Mouse (Mus musculus) stomach, postnatal 0 days (tissue): ENCODE measurements around the gene Arih1. TPM values are rescaled to one million over a fixed set of nuclear protein-coding genes. Genes with fewer than 3 reads are reported as not detected.

Experiments
- ATAC-seq: fragments of 200-750 bp; cut with Nextera tagmentation; 2 replicates; pipeline ENCODE4 v1.8.0; 2017; ENCODE audit not compliant: low FRiP score, low TSS enrichment
- DNase-seq: peaks from one replicate; pipeline ENCODE4 v3.0.0-alpha.2; 2016; ENCODE audit warnings: low spot score
- H3K27ac ChIP-seq: fragments of 300-500 bp; sonication (generic); replicated peaks from 2 replicates; pipeline ENCODE4 v1.5.1; 2014; ENCODE audit warnings: mild to moderate bottlenecking, control low read depth
- H3K27me3 ChIP-seq: fragments of 300-500 bp; sonication (generic); 2 replicates; pipeline ENCODE4 v1.6.1; 2014; ENCODE audit warnings: low read length; ENCODE audit not compliant: control insufficient read depth, insufficient read depth
- H3K36me3 ChIP-seq: fragments of 300-500 bp; sonication (generic); 2 replicates; pipeline ENCODE4 v1.6.1; 2014; ENCODE audit warnings: low read length, mixed read lengths; ENCODE audit not compliant: control insufficient read depth, insufficient read depth
- H3K4me1 ChIP-seq: fragments of 300-500 bp; sonication (generic); replicated peaks from 2 replicates; pipeline ENCODE4 v1.6.1; 2014; ENCODE audit warnings: antibody characterized with exemption; ENCODE audit not compliant: control insufficient read depth, insufficient read depth
- H3K4me2 ChIP-seq: fragments of 300-500 bp; sonication (generic); replicated peaks from 2 replicates; pipeline ENCODE4 v1.6.1; 2014; ENCODE audit warnings: low read depth, mild to moderate bottlenecking, control low read depth, moderate library complexity
- H3K4me3 ChIP-seq: fragments of 300-500 bp; sonication (generic); 2 replicates; pipeline ENCODE4 v1.5.1; 2014; ENCODE audit warnings: low read depth, low read length, control low read depth
- H3K9ac ChIP-seq: fragments of 300-500 bp; sonication (generic); 2 replicates; pipeline ENCODE4 v1.6.1; 2014; ENCODE audit warnings: mild to moderate bottlenecking, low read length, control low read depth, mixed read lengths
- H3K9me3 ChIP-seq: fragments of 300-500 bp; sonication (generic); 2 replicates; pipeline ENCODE4 v1.6.1; 2016; ENCODE audit warnings: low read length; ENCODE audit not compliant: control insufficient read depth
- CTCF ChIP-seq: IDR thresholded peaks from 2 replicates; pipeline ENCODE4 v1.5.1; 2016; ENCODE audit warnings: antibody characterized with exemption, low read depth, mild to moderate bottlenecking, moderate library complexity
- EP300 ChIP-seq: optimal IDR thresholded peaks from 2 replicates; pipeline ENCODE3; 2016; ENCODE audit warnings: antibody characterized with exemption
- WGBS: fragments of 180-500 bp; shearing (Covaris S2); extraction: QIAGEN DNeasy Blood & Tissue Kit; methylation state at CpG from one replicate; pipeline ENCODE4 v1.1.7; 2014; 5-methylcytosine and 5-hydroxymethylcytosine counted together
- polyA plus RNA-seq: library from polyadenylated mRNA; unstranded; fragments of >200 nt; fragmentation: Nextera tagmentation; extraction: Ambion mirVana; gene quantifications from 2 replicates; pipeline ENCODE4 v1.2.1, GENCODE M21; 2015

Arih1 gene
- polyA plus RNA-seq, 1 experiment from 2014 or later = 4.9 TPM

DNA sequence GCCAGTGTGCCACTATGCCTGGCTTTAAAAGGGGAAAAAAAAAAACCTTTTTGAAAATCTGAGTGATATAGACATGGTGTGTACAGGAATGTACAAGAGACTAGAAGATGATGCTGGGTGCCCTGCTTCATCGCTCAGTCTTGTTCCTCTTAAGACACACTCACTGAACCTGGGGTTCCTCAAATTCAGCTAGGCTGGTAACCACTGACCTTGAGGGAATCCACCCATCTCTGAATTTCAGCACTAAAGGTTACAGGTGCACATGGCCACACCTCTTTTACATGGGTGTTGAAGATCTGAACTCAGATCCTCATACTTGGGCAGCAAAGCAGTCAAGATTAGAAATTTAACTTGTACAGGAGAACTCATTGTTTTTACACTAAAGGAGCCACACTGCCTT is 79.1 kb downstream of the Arih1 start:
- TF ChIP-seq EP300 = no peak
- TF ChIP-seq CTCF = no peak
- DNase-seq = no peak
- no peak overlapping the region for H3K4me3 ChIP-seq
- ATAC-seq = no peak
- no peaks in the 10 kb centered on the region for H3K27me3 ChIP-seq
- H3K4me2 ChIP-seq = no peak overlapping the region
- no peaks in the 10 kb centered on the region for H3K4me1 ChIP-seq
- no peak overlapping the region for H3K27ac ChIP-seq
- H3K9me3 ChIP-seq = no peaks in the 10 kb centered on the region
- peaks cover 2% of the 10 kb centered on the region; the same call in 1 of the 2 replicates for H3K36me3 ChIP-seq
- H3K9ac ChIP-seq = no peak overlapping the region
- 97% methylated on average over 1 of the region's 1 CpGs for WGBS

DNA sequence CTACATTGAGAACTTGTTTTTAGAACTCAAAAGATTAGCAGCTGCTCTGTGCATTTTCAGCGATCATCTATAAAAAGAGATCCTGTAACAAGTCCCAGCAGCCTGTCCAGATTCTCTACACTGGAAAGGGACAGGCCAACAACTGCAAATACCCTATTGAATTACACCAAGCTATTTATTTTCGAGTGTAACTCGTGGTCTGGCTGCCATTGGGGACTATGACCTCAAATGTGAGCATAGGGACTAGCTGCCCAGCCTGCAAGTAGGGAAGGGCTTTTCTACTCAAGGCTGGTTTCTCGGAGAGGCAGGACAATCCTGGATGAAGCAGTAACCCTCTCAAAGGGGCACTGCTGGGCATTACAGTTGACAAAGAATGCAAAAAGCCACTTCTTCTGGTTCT is 97.3 kb downstream of the Arih1 start:
- Histone ChIP-seq H3K27me3 (no peaks in the 10 kb centered on the region), H3K9me3 (no peaks in the 10 kb centered on the region), H3K4me2 (no peak overlapping the region), H3K9ac (no peak overlapping the region), H3K27ac (no peak overlapping the region), H3K4me1 (no peaks in the 10 kb centered on the region), H3K36me3 (peaks cover 17% of the 10 kb centered on the region), H3K4me3 (no peak overlapping the region)
- ATAC-seq (no peak), DNase-seq (no peak)
- WGBS = 76% methylated on average over 4 of the region's 4 CpGs
- TF ChIP-seq CTCF = no peak
- TF ChIP-seq EP300 = no peak

DNA sequence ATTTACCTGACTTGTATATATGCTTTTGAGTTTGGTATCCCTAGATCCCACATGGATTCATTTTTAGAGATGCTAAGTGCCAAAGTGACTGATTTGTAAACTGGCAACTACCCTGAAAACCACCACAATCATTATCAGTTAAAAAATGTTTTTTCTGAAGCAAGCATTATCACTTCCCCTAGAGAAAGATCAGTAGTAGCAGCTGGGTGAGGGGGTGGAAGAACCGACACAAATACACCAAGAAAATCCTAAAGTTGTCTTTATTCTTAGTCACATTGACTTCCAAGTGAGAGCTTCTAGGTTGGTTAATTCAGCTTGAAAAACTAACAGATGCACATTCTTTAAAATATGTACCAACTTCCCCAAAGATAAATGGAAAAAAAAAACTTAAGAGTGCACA is 98.1 kb downstream of the Arih1 start:
- peaks cover 11% of the 10 kb centered on the region for H3K36me3 ChIP-seq
- ATAC-seq = no peak
- no peaks in the 10 kb centered on the region for H3K4me1 ChIP-seq
- no peak for TF ChIP-seq CTCF
- TF ChIP-seq EP300 = no peak
- H3K4me2 ChIP-seq = no peak overlapping the region
- no peak overlapping the region for H3K4me3 ChIP-seq
- no peaks in the 10 kb centered on the region for H3K27me3 ChIP-seq
- H3K9me3 ChIP-seq = no peaks in the 10 kb centered on the region
- WGBS = 76% methylated on average over 1 of the region's 1 CpGs
- H3K9ac ChIP-seq = no peak overlapping the region
- H3K27ac ChIP-seq = no peak overlapping the region
- DNase-seq = no peak

DNA sequence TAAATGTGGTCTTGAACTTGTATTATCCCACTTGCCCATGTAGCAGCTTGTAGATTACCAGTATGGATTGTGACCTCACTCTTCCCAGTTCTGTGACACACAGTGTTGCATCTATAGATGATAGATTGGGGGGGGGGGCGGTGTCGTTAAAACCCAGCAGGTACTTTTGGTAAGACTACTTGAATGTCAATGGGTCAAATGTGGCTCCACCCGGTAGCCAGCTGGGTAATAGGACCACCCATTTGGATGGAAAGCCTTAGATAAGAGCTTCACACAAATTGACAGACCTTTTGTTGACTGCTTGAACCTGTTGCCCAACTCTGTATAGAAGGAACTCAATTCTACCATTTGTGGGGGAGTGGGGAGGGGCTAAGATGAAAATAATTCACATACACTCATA is 99.0 kb downstream of the Arih1 start:
- no peak for TF ChIP-seq EP300
- no peak for TF ChIP-seq CTCF
- WGBS = 52% methylated on average over 3 of the region's 3 CpGs
- ATAC-seq (no peak), DNase-seq (no peak)
- H3K4me1 ChIP-seq = no peaks in the 10 kb centered on the region
- no peaks in the 10 kb centered on the region for H3K27me3 ChIP-seq
- H3K9ac ChIP-seq = no peak overlapping the region
- no peak overlapping the region for H3K4me2 ChIP-seq
- no peak overlapping the region for H3K4me3 ChIP-seq
- no peaks in the 10 kb centered on the region for H3K9me3 ChIP-seq
- no peak overlapping the region for H3K27ac ChIP-seq
- H3K36me3 ChIP-seq = peaks cover 4% of the 10 kb centered on the region

DNA sequence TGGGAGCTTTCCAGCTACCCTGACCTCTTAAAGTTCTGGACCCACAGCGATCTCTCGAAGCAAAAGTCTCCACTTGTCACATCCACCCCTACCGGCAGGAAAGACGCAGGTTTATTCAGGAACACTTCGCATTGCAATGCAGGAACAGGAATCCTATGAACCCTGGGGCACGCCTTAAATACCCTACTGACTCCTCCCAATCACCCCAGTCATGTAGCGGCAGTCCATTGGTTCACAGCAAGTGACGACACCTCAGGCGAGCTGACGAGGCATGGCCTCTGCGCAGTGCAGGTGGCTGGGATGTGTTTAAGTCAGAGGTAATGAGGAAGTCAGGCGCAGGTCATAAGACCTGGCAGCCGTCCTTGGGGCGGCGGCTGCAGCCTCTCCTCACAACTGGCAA is 110.8 kb downstream of the Arih1 start:
- no peak for ATAC-seq
- no peak overlapping the region for H3K4me2 ChIP-seq
- no peak overlapping the region for H3K27ac ChIP-seq
- no peaks in the 10 kb centered on the region for H3K4me1 ChIP-seq
- H3K9me3 ChIP-seq = no peaks in the 10 kb centered on the region
- no peaks in the 10 kb centered on the region for H3K36me3 ChIP-seq
- no peaks in the 10 kb centered on the region for H3K27me3 ChIP-seq
- WGBS = 88% methylated on average over 15 of the region's 15 CpGs
- no peak for DNase-seq
- TF ChIP-seq CTCF (no peak), EP300 (no peak)
- H3K9ac ChIP-seq = no peak overlapping the region
- H3K4me3 ChIP-seq = no peak overlapping the region

DNA sequence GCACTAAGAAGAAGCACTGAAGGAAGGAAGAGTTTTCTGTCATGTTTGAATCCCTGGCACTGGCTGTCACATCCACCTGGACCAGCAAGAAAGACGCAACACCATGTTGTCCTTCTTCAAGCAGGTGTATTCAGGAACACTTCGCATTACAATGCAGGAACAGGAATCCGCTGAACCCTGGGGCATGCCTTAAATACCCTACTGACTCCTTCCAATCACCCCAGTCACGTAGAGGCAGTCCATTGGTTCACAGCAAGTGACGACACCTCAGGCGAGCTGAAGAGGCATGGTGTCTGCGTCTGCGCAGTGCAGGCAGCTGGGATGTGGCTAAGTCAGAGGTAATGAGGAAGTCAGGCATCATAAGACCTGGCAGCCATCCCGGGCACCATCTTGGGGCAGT is 116.8 kb downstream of the Arih1 start:
- ATAC-seq = no peak

More for the DNA sequence above, 116.8 kb downstream of the Arih1 start:
- Histone ChIP-seq H3K27ac (no peak overlapping the region), H3K9ac (no peak overlapping the region), H3K4me1 (no peaks in the 10 kb centered on the region), H3K36me3 (no peaks in the 10 kb centered on the region), H3K4me3 (no peak overlapping the region), H3K9me3 (no peaks in the 10 kb centered on the region), H3K4me2 (no peak overlapping the region), H3K27me3 (no peaks in the 10 kb centered on the region)
- TF ChIP-seq CTCF (no peak), EP300 (no peak)
- no peak for DNase-seq
- 91% methylated on average over 9 of the region's 9 CpGs for WGBS
